Mouse (Mus musculus): ENCODE results near the gene Thsd7b. TPM values are rescaled to one million over a fixed set of nuclear protein-coding genes. Genes with fewer than 3 reads are reported as not detected.

Thsd7b gene
- polyA plus RNA-seq, 1 experiment = not detected

DNA sequence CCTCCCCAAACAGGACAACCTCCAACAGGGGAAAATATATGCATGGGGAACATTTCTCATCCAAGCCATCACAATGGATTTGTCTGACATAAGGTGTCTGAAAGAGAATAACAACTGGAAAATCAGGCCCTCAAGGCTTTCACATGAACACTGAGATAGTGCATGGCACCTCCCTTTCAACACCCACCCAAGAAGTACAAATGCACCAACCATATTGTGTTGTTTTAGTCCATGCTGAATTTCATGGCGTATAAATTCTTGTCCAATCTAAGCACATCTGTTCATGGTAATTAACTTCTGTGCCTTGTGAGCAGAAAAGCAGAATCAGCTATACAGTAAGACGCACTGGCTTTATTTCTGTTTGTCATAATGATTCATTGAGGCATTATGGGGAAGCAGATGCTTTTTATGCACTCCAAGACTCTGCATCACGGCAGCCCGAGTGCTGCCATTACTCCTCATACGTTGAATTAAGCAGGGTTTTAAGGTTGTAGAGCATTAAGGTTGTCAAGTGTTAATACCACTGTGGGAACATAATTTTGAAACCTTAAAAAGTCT lies 577.0 kb downstream of the Thsd7b start:
- no peaks in the 10 kb centered on the region for H3K4me1 ChIP-seq (ENCODE audit: control insufficient read depth, insufficient read depth, low read length)
- no peak overlapping the region for H3K27ac ChIP-seq (ENCODE audit: insufficient read depth, low read length)
- H3K4me3 ChIP-seq (ENCODE audit: insufficient read depth, low read length) = no peak overlapping the region
- no peak for TF ChIP-seq CTCF (IDR thresholded peaks at IDR 0.05; ENCODE audit: borderline replicate concordance, insufficient read depth, low read length)
- no peak for TF ChIP-seq POLR2A (IDR thresholded peaks at IDR 0.05; ENCODE audit: low read depth, low read length)

DNA sequence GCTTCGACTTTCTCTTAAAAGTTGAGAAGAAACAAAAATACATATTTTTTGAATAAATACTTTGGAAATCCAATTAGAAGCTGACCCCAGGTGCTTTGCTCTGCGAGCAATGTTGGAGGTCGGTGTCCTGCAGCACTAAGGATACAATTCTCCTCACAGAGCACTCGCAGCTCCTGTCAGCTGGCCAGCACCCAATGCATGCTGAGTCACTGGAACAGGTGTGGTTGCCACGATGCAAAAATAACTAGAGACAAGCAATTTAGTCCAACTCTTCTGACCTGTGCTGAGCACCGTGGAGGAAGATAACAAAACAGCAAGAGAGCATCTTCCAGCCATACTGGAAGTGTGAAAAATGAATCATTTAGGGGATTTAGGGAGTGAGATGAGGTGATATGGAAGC lies 594.6 kb downstream of the Thsd7b start:
- Histone ChIP-seq H3K27ac (ENCODE audit: insufficient read depth, low read length) (no peak overlapping the region), H3K4me3 (ENCODE audit: insufficient read depth, low read length) (no peak overlapping the region), H3K4me1 (ENCODE audit: control insufficient read depth, insufficient read depth, low read length) (no peaks in the 10 kb centered on the region)
- TF ChIP-seq CTCF (IDR thresholded peaks at IDR 0.05; ENCODE audit: borderline replicate concordance, insufficient read depth, low read length) (no peak), POLR2A (IDR thresholded peaks at IDR 0.05; ENCODE audit: low read depth, low read length) (no peak)

DNA sequence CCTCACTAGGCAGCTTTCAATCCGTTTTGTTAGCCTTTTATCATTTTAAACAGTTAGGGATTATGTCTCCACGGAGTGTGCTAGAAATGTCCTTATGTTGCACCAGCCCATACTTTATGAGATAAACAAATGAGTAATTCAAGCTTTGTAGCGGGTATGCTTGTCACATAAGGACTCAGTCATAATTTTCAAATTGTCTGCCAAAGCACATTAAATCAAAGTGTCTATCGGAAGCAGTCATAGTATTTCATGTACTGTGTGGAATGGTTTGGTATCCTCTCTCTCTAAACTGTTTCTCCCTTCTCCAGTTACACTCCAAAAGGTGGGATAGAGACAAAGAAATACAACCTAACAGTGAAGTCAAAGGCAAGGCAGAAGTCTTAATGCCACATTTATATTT lies 601.3 kb downstream of the Thsd7b start:
- Histone ChIP-seq H3K4me3 (ENCODE audit: insufficient read depth, low read length) (no peak overlapping the region), H3K4me1 (ENCODE audit: control insufficient read depth, insufficient read depth, low read length) (no peaks in the 10 kb centered on the region), H3K27ac (ENCODE audit: insufficient read depth, low read length) (no peak overlapping the region)
- TF ChIP-seq CTCF (IDR thresholded peaks at IDR 0.05; ENCODE audit: borderline replicate concordance, insufficient read depth, low read length) (no peak), POLR2A (IDR thresholded peaks at IDR 0.05; ENCODE audit: low read depth, low read length) (no peak)

DNA sequence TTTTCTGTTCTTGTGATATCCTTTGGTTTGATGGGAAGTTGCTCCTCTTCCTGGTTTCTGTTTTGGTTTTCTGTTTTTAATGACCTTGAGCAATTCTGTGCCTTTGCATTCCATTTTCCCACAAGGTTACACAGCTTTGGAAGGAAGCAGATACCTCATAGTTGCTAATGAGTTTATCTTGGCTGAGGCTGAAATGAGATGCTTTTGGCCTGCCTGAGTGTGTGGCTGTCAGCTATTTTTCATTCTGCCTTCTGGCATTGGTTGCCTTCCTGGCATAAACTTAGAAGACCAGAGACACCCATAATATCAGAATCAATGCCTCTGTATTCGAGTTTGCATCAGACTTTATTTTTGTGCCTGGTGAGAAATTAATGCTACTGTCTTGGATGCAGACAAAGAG lies 614.8 kb downstream of the Thsd7b start:
- TF ChIP-seq POLR2A (IDR thresholded peaks at IDR 0.05; ENCODE audit: low read depth, low read length) = no peak
- TF ChIP-seq CTCF (IDR thresholded peaks at IDR 0.05; ENCODE audit: borderline replicate concordance, insufficient read depth, low read length) = no peak
- Histone ChIP-seq H3K27ac (ENCODE audit: insufficient read depth, low read length) (no peak overlapping the region), H3K4me1 (ENCODE audit: control insufficient read depth, insufficient read depth, low read length) (no peaks in the 10 kb centered on the region), H3K4me3 (ENCODE audit: insufficient read depth, low read length) (no peak overlapping the region)

DNA sequence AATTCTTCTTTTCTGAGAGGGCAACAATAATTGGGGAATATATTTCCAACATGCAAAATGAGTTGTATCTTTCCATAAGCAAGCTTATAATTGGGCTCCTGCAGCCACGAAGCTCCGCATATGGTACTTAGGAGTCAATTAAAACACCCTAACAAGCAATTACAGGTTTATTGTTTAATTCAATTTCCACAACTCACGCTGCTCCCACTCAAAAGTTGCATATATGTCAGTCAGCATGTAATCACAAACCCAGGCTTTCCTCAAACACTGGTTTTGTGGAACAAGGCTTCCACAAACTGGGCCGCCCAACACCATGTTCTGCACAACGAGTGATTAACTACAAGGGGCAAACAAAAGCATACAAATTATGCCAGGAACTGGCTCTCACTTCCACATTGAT lies 625.0 kb downstream of the Thsd7b start:
- Histone ChIP-seq H3K4me3 (ENCODE audit: insufficient read depth, low read length) (no peak overlapping the region), H3K4me1 (ENCODE audit: control insufficient read depth, insufficient read depth, low read length) (no peaks in the 10 kb centered on the region), H3K27ac (ENCODE audit: insufficient read depth, low read length) (no peak overlapping the region)
- no peak for TF ChIP-seq POLR2A (IDR thresholded peaks at IDR 0.05; ENCODE audit: low read depth, low read length)
- TF ChIP-seq CTCF (IDR thresholded peaks at IDR 0.05; ENCODE audit: borderline replicate concordance, insufficient read depth, low read length) = no peak

DNA sequence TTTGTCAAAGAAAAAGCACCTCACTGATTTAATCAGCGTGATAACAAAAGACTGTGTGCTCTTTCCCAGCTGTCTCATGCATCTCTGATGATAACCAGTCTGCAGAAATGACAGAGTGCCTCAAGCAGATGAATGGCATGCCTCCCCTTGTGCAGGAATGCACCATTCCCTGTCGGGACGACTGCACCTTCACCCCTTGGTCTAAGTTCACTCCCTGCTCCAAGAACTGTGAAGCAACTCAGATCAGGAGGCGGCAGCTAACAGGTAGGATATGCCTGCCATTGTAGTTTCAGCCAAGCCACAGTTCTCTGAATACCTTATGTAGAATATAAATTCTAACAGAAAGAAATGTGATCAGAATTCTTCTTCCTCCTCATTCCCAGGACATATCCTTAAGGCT lies 642.4 kb downstream of the Thsd7b start:
- Histone ChIP-seq H3K4me1 (ENCODE audit: control insufficient read depth, insufficient read depth, low read length) (no peaks in the 10 kb centered on the region), H3K27ac (ENCODE audit: insufficient read depth, low read length) (no peak overlapping the region), H3K4me3 (ENCODE audit: insufficient read depth, low read length) (no peak overlapping the region)
- TF ChIP-seq POLR2A (IDR thresholded peaks at IDR 0.05; ENCODE audit: low read depth, low read length) = no peak
- no peak for TF ChIP-seq CTCF (IDR thresholded peaks at IDR 0.05; ENCODE audit: borderline replicate concordance, insufficient read depth, low read length)

DNA sequence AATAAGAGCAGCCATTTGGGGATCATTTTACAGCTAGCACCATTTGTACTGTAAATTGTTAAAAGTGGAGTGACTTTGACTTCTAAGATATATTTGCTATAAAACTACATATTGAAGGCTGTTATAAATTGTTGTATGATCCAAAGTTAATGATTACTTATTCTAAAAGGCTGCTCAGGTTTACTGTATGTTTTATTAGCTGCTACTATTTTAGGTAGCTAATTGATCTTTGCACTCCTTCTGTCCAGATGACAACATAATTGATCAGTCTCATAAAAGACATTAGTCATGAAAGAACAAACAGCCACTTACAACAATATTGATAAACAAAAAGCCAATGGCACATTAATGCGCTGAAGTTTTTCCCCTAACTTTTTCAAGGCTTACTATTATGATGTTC lies 644.5 kb downstream of the Thsd7b start:
- Histone ChIP-seq H3K27ac (ENCODE audit: insufficient read depth, low read length) (no peak overlapping the region), H3K4me1 (ENCODE audit: control insufficient read depth, insufficient read depth, low read length) (no peaks in the 10 kb centered on the region), H3K4me3 (ENCODE audit: insufficient read depth, low read length) (no peak overlapping the region)
- no peak for TF ChIP-seq CTCF (IDR thresholded peaks at IDR 0.05; ENCODE audit: borderline replicate concordance, insufficient read depth, low read length)
- no peak for TF ChIP-seq POLR2A (IDR thresholded peaks at IDR 0.05; ENCODE audit: low read depth, low read length)

DNA sequence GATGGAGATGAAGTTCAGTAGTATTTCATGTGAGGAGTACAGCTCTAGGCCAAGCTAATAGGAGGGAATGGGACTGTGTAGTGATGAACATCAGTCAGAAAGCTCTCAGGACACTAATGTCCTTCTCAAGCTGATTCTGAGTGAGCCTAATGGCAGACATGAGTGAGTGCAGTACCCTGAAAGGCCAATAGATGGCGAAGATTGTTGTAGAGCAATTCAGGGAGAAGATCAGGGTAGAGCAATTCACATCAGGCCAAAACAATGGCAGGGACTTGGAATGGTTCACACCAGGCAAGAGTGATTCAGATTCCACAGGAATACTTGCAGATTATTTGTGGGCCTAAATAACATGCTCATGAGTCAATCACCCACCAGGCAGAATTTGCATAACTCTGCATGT lies 646.3 kb downstream of the Thsd7b start:
- Histone ChIP-seq H3K27ac (ENCODE audit: insufficient read depth, low read length) (no peak overlapping the region), H3K4me3 (ENCODE audit: insufficient read depth, low read length) (no peak overlapping the region), H3K4me1 (ENCODE audit: control insufficient read depth, insufficient read depth, low read length) (no peaks in the 10 kb centered on the region)
- TF ChIP-seq CTCF (IDR thresholded peaks at IDR 0.05; ENCODE audit: borderline replicate concordance, insufficient read depth, low read length) (no peak), POLR2A (IDR thresholded peaks at IDR 0.05; ENCODE audit: low read depth, low read length) (no peak)

DNA sequence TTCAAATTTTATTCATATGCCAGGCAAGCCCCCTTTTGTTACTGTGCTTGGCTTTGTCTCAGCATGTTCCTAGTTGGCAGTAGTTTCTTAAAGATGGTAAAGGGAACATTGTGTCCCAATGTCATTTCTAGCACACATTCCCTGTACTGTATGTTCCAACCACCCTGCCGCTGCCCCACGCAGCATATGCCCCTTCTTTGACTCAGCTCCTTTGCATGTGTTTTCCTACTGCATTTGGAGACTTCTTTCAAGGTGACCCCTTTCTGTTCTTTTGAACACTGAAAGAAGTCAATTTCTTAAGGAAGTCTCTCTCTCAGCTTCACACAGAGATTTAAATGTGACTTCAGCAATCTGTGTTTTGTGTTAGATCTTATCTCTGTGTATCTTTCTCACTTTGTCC lies 657.9 kb downstream of the Thsd7b start:
- no peaks in the 10 kb centered on the region for H3K4me1 ChIP-seq (ENCODE audit: control insufficient read depth, insufficient read depth, low read length)
- no peak overlapping the region for H3K4me3 ChIP-seq (ENCODE audit: insufficient read depth, low read length)
- TF ChIP-seq CTCF (IDR thresholded peaks at IDR 0.05; ENCODE audit: borderline replicate concordance, insufficient read depth, low read length) (no peak), POLR2A (IDR thresholded peaks at IDR 0.05; ENCODE audit: low read depth, low read length) (no peak)
- H3K27ac ChIP-seq (ENCODE audit: insufficient read depth, low read length) = no peak overlapping the region

DNA sequence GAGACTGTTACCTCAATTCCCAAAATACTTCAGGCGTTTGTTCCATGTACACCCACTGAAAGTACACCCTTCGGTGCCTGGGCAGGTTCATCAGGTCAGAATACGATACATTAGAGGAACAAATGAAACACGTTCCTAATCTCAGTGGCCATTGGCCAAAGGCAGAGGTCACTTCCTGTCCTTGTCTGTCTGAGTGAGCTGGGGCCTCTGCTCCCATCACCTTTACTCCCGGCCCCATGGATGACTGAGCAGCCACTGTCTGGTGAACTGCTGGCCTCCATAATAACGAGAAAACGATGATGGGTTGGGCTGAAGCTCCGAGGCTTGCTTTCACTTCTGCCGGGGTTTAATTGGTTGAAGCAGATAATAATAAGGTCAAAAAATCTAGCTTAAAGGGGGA lies 670.0 kb downstream of the Thsd7b start:
- TF ChIP-seq CTCF (IDR thresholded peaks at IDR 0.05; ENCODE audit: borderline replicate concordance, insufficient read depth, low read length) (no peak), POLR2A (IDR thresholded peaks at IDR 0.05; ENCODE audit: low read depth, low read length) (no peak)
- Histone ChIP-seq H3K27ac (ENCODE audit: insufficient read depth, low read length) (no peak overlapping the region), H3K4me1 (ENCODE audit: control insufficient read depth, insufficient read depth, low read length) (no peaks in the 10 kb centered on the region), H3K4me3 (ENCODE audit: insufficient read depth, low read length) (no peak overlapping the region)

DNA sequence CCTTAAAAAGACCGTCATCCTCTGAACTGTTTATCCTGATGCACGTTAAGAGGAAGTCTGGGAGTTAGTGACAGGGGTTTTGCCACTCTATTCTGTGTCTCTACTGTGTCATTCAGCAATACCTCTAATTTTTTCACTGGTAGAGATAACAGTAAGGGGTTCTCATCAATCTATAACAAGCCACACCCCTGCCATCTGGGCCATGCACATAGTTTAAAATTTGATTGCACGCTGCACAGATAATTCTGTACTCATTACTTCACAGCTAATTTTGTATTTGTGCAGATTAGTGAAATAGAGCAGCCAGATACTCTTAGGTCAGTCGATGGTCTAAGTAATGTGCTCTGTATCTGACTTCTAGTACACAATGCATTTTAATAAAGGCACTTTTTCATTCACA lies 673.9 kb downstream of the Thsd7b start:
- H3K4me1 ChIP-seq (ENCODE audit: control insufficient read depth, insufficient read depth, low read length) = no peaks in the 10 kb centered on the region
- no peak overlapping the region for H3K27ac ChIP-seq (ENCODE audit: insufficient read depth, low read length)
- no peak overlapping the region for H3K4me3 ChIP-seq (ENCODE audit: insufficient read depth, low read length)
- TF ChIP-seq CTCF (IDR thresholded peaks at IDR 0.05; ENCODE audit: borderline replicate concordance, insufficient read depth, low read length) (no peak), POLR2A (IDR thresholded peaks at IDR 0.05; ENCODE audit: low read depth, low read length) (no peak)

Data from embryonic fibroblast, embryonic 13.5 days (primary cell).